Mouse (Mus musculus) forebrain, embryonic 10.5 days (tissue): ENCODE data around the gene Gnl2. TPM values are rescaled to one million over a fixed set of nuclear protein-coding genes. Genes with fewer than 3 reads are reported as not detected.

Experiments used
- DNase-seq: peaks from one replicate; pipeline ENCODE4 v3.0.0-alpha.2; 2017; ENCODE audit warnings: low spot score; ENCODE audit errors: extremely low spot score
- H3K27ac ChIP-seq: fragments of 300-500 bp; sonication (generic); 2 replicates; pipeline ENCODE4 v1.5.1; 2016; ENCODE audit warnings: mild to moderate bottlenecking
- H3K27me3 ChIP-seq: fragments of 300-500 bp; sonication (generic); 2 replicates; pipeline ENCODE4 v1.6.1; 2016; ENCODE audit warnings: mild to moderate bottlenecking; ENCODE audit not compliant: poor library complexity, severe bottlenecking
- H3K36me3 ChIP-seq: fragments of 300-500 bp; sonication (generic); replicated peaks from 2 replicates; pipeline ENCODE4 v1.6.1; 2016; ENCODE audit warnings: mild to moderate bottlenecking, moderate library complexity
- H3K4me1 ChIP-seq: fragments of 300-500 bp; sonication (generic); 2 replicates; pipeline ENCODE4 v1.6.1; 2016
- H3K4me3 ChIP-seq: fragments of 300-500 bp; sonication (generic); 2 replicates; pipeline ENCODE4 v1.5.1; 2016; ENCODE audit warnings: mild to moderate bottlenecking, moderate library complexity
- H3K9me3 ChIP-seq: fragments of 300-500 bp; sonication (generic); 2 replicates; pipeline ENCODE4 v1.6.1; 2016; ENCODE audit warnings: mild to moderate bottlenecking, moderate library complexity
- WGBS: fragments of 180-500 bp; shearing (Covaris S2); methylation state at CpG from one replicate; pipeline ENCODE4 v1.1.7; 2016; 5-methylcytosine and 5-hydroxymethylcytosine counted together
- polyA plus RNA-seq: library from polyadenylated mRNA; unstranded; fragments of >200 nt; fragmentation: Nextera tagmentation; extraction: Ambion mirVana; gene quantifications from 2 replicates; pipeline ENCODE4 v1.2.1, GENCODE M21; 2016

The Gnl2 gene
- polyA plus RNA-seq, 1 experiment from 2014 or later = 99.7 TPM

GRCm38 (mm10) chr4:125065517-125066307 is 49.3 kb downstream of the Gnl2 start, which contains the start of gene Dnali1:
Gene Dnali1 (minus strand): TSS chr4:125065703.
- H3K4me3 ChIP-seq = peak within 1 kb of the TSS; percentile 94

GRCm38 (mm10) chr4:125066490-125067370 is 50.3 kb downstream of the Gnl2 start, which contains the start of gene Snip1:
Gene Snip1 (plus strand): TSS chr4:125066672.
- Histone ChIP-seq H3K27me3 (no peaks in the 10 kb centered on the region; the same call in 1 of the 2 replicates), H3K27ac (peak within 1 kb of the TSS; percentile 87), H3K36me3 (peaks cover 38% of the 10 kb centered on the region), H3K4me3 (peak within 1 kb of the TSS; percentile 94), H3K9me3 (no peaks in the 10 kb centered on the region), H3K4me1 (peaks cover 28% of the 10 kb centered on the region)
- peak; percentile 94 for DNase-seq
- WGBS = 1% methylated on average over 78 of the region's 78 CpGs

More at GRCm38 (mm10) chr4:125065517-125066307, 49.3 kb downstream of the Gnl2 start, which contains the start of gene Dnali1:
- no peaks in the 10 kb centered on the region for H3K9me3 ChIP-seq
- H3K4me1 ChIP-seq = peaks cover 28% of the 10 kb centered on the region
- DNase-seq = peak; percentile 67
- no peaks in the 10 kb centered on the region; the same call in 1 of the 2 replicates for H3K27me3 ChIP-seq
- WGBS = 4% methylated on average over 26 of the region's 26 CpGs
- H3K27ac ChIP-seq = peak within 1 kb of the TSS; percentile 87
- H3K36me3 ChIP-seq = peaks cover 28% of the 10 kb centered on the region

- H3K27me3 ChIP-seq = no peaks in the 10 kb centered on the region
- no peak overlapping the region for H3K27ac ChIP-seq
- peaks cover 86% of the 10 kb centered on the region for H3K36me3 ChIP-seq
- DNase-seq = no peak
- H3K4me1 ChIP-seq = no peaks in the 10 kb centered on the region
- WGBS = 85% methylated on average over 2 of the region's 2 CpGs
- no peaks in the 10 kb centered on the region for H3K9me3 ChIP-seq
- no peak overlapping the region for H3K4me3 ChIP-seq
Measured at GRCm38 (mm10) chr4:125077700-125078099, 61.3 kb downstream of the Gnl2 start.

- Histone ChIP-seq H3K4me3 (no peak overlapping the region), H3K36me3 (peaks cover 76% of the 10 kb centered on the region), H3K9me3 (no peaks in the 10 kb centered on the region), H3K27ac (no peak overlapping the region), H3K4me1 (peaks cover 6% of the 10 kb centered on the region), H3K27me3 (no peaks in the 10 kb centered on the region)
- 97% methylated on average over 2 of the region's 2 CpGs for WGBS
- DNase-seq = no peak
Measured at GRCm38 (mm10) chr4:125078698-125079097, 62.3 kb downstream of the Gnl2 start.

GRCm38 (mm10) chr4:125084403-125085345 is 68.3 kb downstream of the Gnl2 start, which contains the start of gene Meaf6:
Gene Meaf6 (plus strand): TSS chr4:125085134.
- Histone ChIP-seq H3K27me3 (no peaks in the 10 kb centered on the region), H3K4me1 (peaks cover 31% of the 10 kb centered on the region), H3K36me3 (peaks cover 53% of the 10 kb centered on the region), H3K27ac (peak within 1 kb of the TSS; percentile 99), H3K9me3 (no peaks in the 10 kb centered on the region), H3K4me3 (peak within 1 kb of the TSS; percentile 93)
- DNase-seq = peak; percentile 87
- 1% methylated on average over 62 of the region's 63 CpGs for WGBS

GRCm38 (mm10) chr4:125085346-125085841 is 69.0 kb downstream of the Gnl2 start:
- Histone ChIP-seq H3K36me3 (peaks cover 58% of the 10 kb centered on the region), H3K9me3 (no peaks in the 10 kb centered on the region), H3K27ac (peak overlapping the region; percentile 99), H3K4me3 (peak overlapping the region; percentile 93), H3K4me1 (peaks cover 31% of the 10 kb centered on the region), H3K27me3 (no peaks in the 10 kb centered on the region)
- peak; percentile 79 for DNase-seq
- WGBS = 0% methylated on average over 45 of the region's 45 CpGs

- DNase-seq = no peak
- WGBS = 91% methylated on average over 5 of the region's 5 CpGs
- no peak overlapping the region for H3K27ac ChIP-seq
- no peaks in the 10 kb centered on the region for H3K4me1 ChIP-seq
- peaks cover 83% of the 10 kb centered on the region for H3K36me3 ChIP-seq
- H3K4me3 ChIP-seq = no peak overlapping the region
- peaks cover 4% of the 10 kb centered on the region; the same call in 1 of the 2 replicates for H3K9me3 ChIP-seq
- no peaks in the 10 kb centered on the region for H3K27me3 ChIP-seq
Measured at GRCm38 (mm10) chr4:125093031-125093430, 76.6 kb downstream of the Gnl2 start.

- WGBS = 96% methylated on average over 5 of the region's 5 CpGs
- Histone ChIP-seq H3K27me3 (no peaks in the 10 kb centered on the region), H3K9me3 (peaks cover 4% of the 10 kb centered on the region; the same call in 1 of the 2 replicates), H3K4me3 (no peak overlapping the region), H3K4me1 (no peaks in the 10 kb centered on the region), H3K36me3 (peaks cover 60% of the 10 kb centered on the region), H3K27ac (no peak overlapping the region)
- DNase-seq = no peak
Measured at GRCm38 (mm10) chr4:125096066-125096465, 79.7 kb downstream of the Gnl2 start.

GRCm38 (mm10) chr4:125097412-125097811 is 81.0 kb downstream of the Gnl2 start:
- Histone ChIP-seq H3K4me3 (no peak overlapping the region), H3K4me1 (no peaks in the 10 kb centered on the region), H3K27me3 (no peaks in the 10 kb centered on the region), H3K9me3 (no peaks in the 10 kb centered on the region), H3K27ac (no peak overlapping the region), H3K36me3 (peaks cover 57% of the 10 kb centered on the region)
- DNase-seq = no peak
- 88% methylated on average over 4 of the region's 4 CpGs for WGBS

GRCm38 (mm10) chr4:125099458-125099857 is 83.1 kb downstream of the Gnl2 start:
- Histone ChIP-seq H3K4me3 (no peak overlapping the region), H3K36me3 (peaks cover 56% of the 10 kb centered on the region), H3K4me1 (no peaks in the 10 kb centered on the region), H3K27ac (no peak overlapping the region), H3K27me3 (no peaks in the 10 kb centered on the region), H3K9me3 (no peaks in the 10 kb centered on the region)
- WGBS = 13% methylated on average over 8 of the region's 8 CpGs
- DNase-seq = peak; percentile 84

GRCm38 (mm10) chr4:125101334-125101733 is 84.9 kb downstream of the Gnl2 start:
- DNase-seq = no peak
- Histone ChIP-seq H3K4me3 (no peak overlapping the region), H3K27me3 (no peaks in the 10 kb centered on the region), H3K27ac (no peak overlapping the region), H3K36me3 (peaks cover 59% of the 10 kb centered on the region), H3K4me1 (peaks cover 2% of the 10 kb centered on the region; the same call in 1 of the 2 replicates), H3K9me3 (no peaks in the 10 kb centered on the region)
- WGBS = 74% methylated on average over 13 of the region's 13 CpGs
